Comparison of ENCODE assay signal across 8 mouse cellular contexts in the genomic region with DNA sequence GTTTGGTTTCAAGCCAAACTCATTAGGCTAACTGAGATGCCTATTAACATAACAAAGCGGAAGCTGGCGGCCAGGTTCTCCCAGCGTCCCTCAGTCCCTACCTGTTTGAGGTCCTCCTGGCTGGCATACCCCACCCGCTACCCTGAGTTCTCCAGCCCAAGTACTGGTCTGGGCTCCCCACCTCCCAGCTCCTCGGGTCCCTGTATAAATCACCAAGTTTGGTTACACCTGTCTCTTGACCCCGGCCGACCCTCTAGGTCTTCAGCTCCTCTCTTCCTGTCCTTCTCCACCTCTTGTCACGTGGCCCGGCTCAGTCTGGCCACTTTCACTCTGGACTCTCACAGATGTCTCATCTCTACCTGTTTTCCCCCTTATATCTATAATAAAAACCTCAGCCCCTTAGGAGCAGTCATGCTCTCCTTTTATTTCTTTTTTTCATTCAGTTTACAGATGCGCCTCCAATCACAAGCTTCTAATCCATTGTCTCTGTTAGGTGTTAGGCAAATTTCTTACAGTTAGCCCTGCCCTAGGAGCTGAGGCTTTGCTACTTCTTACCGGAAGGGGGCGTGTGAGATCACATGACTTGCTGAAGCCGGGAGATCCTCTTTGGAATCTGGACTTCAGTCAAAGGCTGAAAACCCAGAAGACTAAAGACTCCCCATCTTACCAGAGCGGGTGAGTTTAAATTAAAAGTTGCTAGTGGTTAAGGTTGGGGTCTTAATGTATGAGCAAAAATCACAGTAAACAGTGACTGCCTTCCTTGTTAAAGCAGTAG. TPM values are rescaled to one million over a fixed set of nuclear protein-coding genes. Genes with fewer than 3 reads are reported as not detected.
A peak's percentile ranks its signal among the peaks of the same experiment; 100 is the strongest.
DNase-seq lines count a peak whose midpoint lies in the region; ATAC-seq lines count a peak whose summit lies in the region.

No protein-coding gene starts in this region.

- ATAC-seq in erythroblast, adult 5-6 weeks (replicated peaks; ENCODE audit: low FRiP score, poor library complexity, severe bottlenecking) = 0 out of 2 replicates have a peak, but pooled peaks have one; percentile 50
- peak; percentile 86 for ATAC-seq in megakaryocyte progenitor cell, adult 5-6 weeks (replicated peaks; ENCODE audit: poor library complexity)
- peak; percentile 68 for ATAC-seq in stomach, embryonic 15.5 days (ENCODE audit: insufficient read depth, low FRiP score, low read depth)

- H3K4me3 ChIP-seq in stomach, embryonic 15.5 days (replicated peaks) = peak overlapping the region; percentile 16

- H3K27me3 ChIP-seq in stomach, embryonic 15.5 days (replicated peaks) = no peaks in the 10 kb centered on the region

- peak overlapping the region; percentile 41 for H3K4me2 ChIP-seq in stomach, embryonic 15.5 days

- H3K9me3 ChIP-seq in stomach, embryonic 15.5 days = no peaks in the 10 kb centered on the region

- H3K36me3 ChIP-seq in stomach, embryonic 15.5 days = no peaks in the 10 kb centered on the region

- no peak overlapping the region for H3K27ac ChIP-seq in stomach, embryonic 15.5 days

- H3K9ac ChIP-seq in stomach, embryonic 15.5 days = no peak overlapping the region

- DNase-seq in layer of hippocampus, postnatal 10 days (ENCODE audit: low spot score in 2 of 2) = peak; percentile 54 to 65
- no peak for DNase-seq in layer of hippocampus, adult 9-11 months
- peak; percentile 81 for DNase-seq in adrenal gland, postnatal 14 days
- DNase-seq in heart, postnatal 36 days = peak; percentile 49 to 61
- peak; percentile 46 to 67 for DNase-seq in left cerebral cortex, postnatal 25 days (ENCODE audit: low spot score in 2 of 2)

- intact Hi-C loops in heart, postnatal 36 days (cut with DNase I) = loop anchor here (1.0 kb wide), 1 partner anchor 33 kb away; no protein-coding TSS in a partner anchor
- intact Hi-C loops in left cerebral cortex, postnatal 25 days (cut with DNase I) = loop anchor here (2.0 kb wide), 1 partner anchor 33 kb away; no protein-coding TSS in a partner anchor

- WGBS in stomach, embryonic 15.5 days = 15% methylated on average over 14 of the region's 14 CpGs

- 0 out of 2 replicates have a peak, but pooled peaks cover 4% of the 10 kb centered on the region for H3K4me1 ChIP-seq in stomach, embryonic 15.5 days

RNA-seq across cellular contexts. Expression of gene Fkbp4, which starts 7.5 kb away (rescaled TPM):
- 100 to 1,000 TPM; 117 to 118 TPM for total RNA-seq in layer of hippocampus, postnatal 10 days (2021)
- total RNA-seq in adrenal gland, postnatal 14 days (2021) = 198 and 230 TPM in 2 replicates
- 16.1 and 19.2 TPM in 2 replicates for total RNA-seq in erythroblast, adult 5-6 weeks (2015; ENCODE audit: low replicate concordance)
- 34.8 and 68.4 TPM in 2 replicates for total RNA-seq in erythroblast, adult 5-6 weeks (2017; ENCODE audit: low replicate concordance)
- 100 to 1,000 TPM; 320 to 392 TPM for total RNA-seq in heart, postnatal 36 days (2021)
- total RNA-seq in left cerebral cortex, postnatal 25 days (2021) = 100 to 1,000 TPM; 117 to 119 TPM
- 124 and 149 TPM in 2 replicates for total RNA-seq in megakaryocyte progenitor cell, adult 5-6 weeks (2015)
- 373 and 394 TPM in 2 replicates for total RNA-seq in megakaryocyte progenitor cell, adult 5-6 weeks (2017)
- 407 and 470 TPM in 2 replicates for polyA plus RNA-seq in stomach, embryonic 15.5 days (2015; fragmentation: Nextera tagmentation; extraction: Ambion mirVana)

RNA-seq across cellular contexts. Expression of gene Itfg2, which starts 21.2 kb away (rescaled TPM):
- 10 to 100 TPM; 21.9 to 23.8 TPM for total RNA-seq in layer of hippocampus, postnatal 10 days (2021)
- 21.6 and 35.8 TPM in 2 replicates for total RNA-seq in adrenal gland, postnatal 14 days (2021)
- 12.7 and 53.8 TPM in 2 replicates for total RNA-seq in erythroblast, adult 5-6 weeks (2015; ENCODE audit: low replicate concordance)
- 5.3 and 13.7 TPM in 2 replicates for total RNA-seq in erythroblast, adult 5-6 weeks (2017; ENCODE audit: low replicate concordance)
- total RNA-seq in heart, postnatal 36 days (2021) = 10 to 100 TPM; 16.7 to 17.9 TPM
- 10 to 100 TPM; 25.0 to 30.9 TPM for total RNA-seq in left cerebral cortex, postnatal 25 days (2021)
- 24.1 and 33.1 TPM in 2 replicates for total RNA-seq in megakaryocyte progenitor cell, adult 5-6 weeks (2015)
- 12.9 and 15.6 TPM in 2 replicates for total RNA-seq in megakaryocyte progenitor cell, adult 5-6 weeks (2017)
- polyA plus RNA-seq in stomach, embryonic 15.5 days (2015; fragmentation: Nextera tagmentation; extraction: Ambion mirVana) = 28.5 and 29.0 TPM in 2 replicates

RNA-seq across cellular contexts. Expression of gene Nrip2, which starts 46.9 kb away (rescaled TPM):
- total RNA-seq in layer of hippocampus, postnatal 10 days (2021) = 1 to 10 TPM; 5.2 to 5.3 TPM
- total RNA-seq in adrenal gland, postnatal 14 days (2021) = 2.7 and 2.9 TPM in 2 replicates
- not detected in 2 replicates for total RNA-seq in erythroblast, adult 5-6 weeks (2015; ENCODE audit: low replicate concordance)
- not detected in 2 replicates for total RNA-seq in erythroblast, adult 5-6 weeks (2017; ENCODE audit: low replicate concordance)
- total RNA-seq in heart, postnatal 36 days (2021) = 1 to 10 TPM; 1.4 TPM
- total RNA-seq in left cerebral cortex, postnatal 25 days (2021) = 1 to 10 TPM; 9.9 to 10.0 TPM
- not detected in 2 replicates for total RNA-seq in megakaryocyte progenitor cell, adult 5-6 weeks (2015)
- not detected in 2 replicates for total RNA-seq in megakaryocyte progenitor cell, adult 5-6 weeks (2017)
- 4.7 and 5.3 TPM in 2 replicates for polyA plus RNA-seq in stomach, embryonic 15.5 days (2015; fragmentation: Nextera tagmentation; extraction: Ambion mirVana)
